Mouse (Mus musculus) C2C12 (cell line): Measurements from ENCODE around the gene Acsl4. TPM values are rescaled to one million over a fixed set of nuclear protein-coding genes. Genes with fewer than 3 reads are reported as not detected.

Experiments used
- H3K27me3 ChIP-seq: one replicate; pipeline ENCODE4 v1.6.1; 2011; ENCODE audit not compliant: control insufficient read depth, insufficient read depth, insufficient read length
- H3K36me3 ChIP-seq: one replicate; pipeline ENCODE4 v1.6.1; 2011; ENCODE audit not compliant: control insufficient read depth, insufficient read depth
- H3K4me3 ChIP-seq: one replicate; pipeline ENCODE4 v1.5.1; 2011; ENCODE audit warnings: mild to moderate bottlenecking, control low read depth; ENCODE audit not compliant: poor library complexity, insufficient read depth, severe bottlenecking
- H3K79me2 ChIP-seq: one replicate; pipeline ENCODE4 v1.6.1; 2011; ENCODE audit not compliant: control insufficient read depth, insufficient read depth
- H3K79me3 ChIP-seq: one replicate; pipeline ENCODE4 v1.6.1; 2011; ENCODE audit warnings: low read depth, control low read depth
- H3ac ChIP-seq: one replicate; pipeline ENCODE3; 2011; ENCODE audit warnings: low read depth; ENCODE audit not compliant: control insufficient read depth, insufficient read length
- CEBPB ChIP-seq: IDR thresholded peaks from one replicate; pipeline ENCODE4 v1.6.1; 2011; ENCODE audit warnings: low read depth, mild to moderate bottlenecking, control low read depth, moderate library complexity
- CTCF ChIP-seq: IDR thresholded peaks from one replicate; pipeline ENCODE4 v1.5.1; 2011; ENCODE audit not compliant: control insufficient read depth, insufficient read depth, insufficient read length
- FOSL1 ChIP-seq: IDR thresholded peaks from one replicate; pipeline ENCODE4 v1.8.0; 2011; ENCODE audit warnings: mild to moderate bottlenecking, low read length; ENCODE audit not compliant: poor library complexity, insufficient read depth, severe bottlenecking
- MAX ChIP-seq: IDR thresholded peaks from one replicate; pipeline ENCODE4 v1.6.1; 2011; ENCODE audit warnings: mild to moderate bottlenecking, control low read depth
- MYOD1 ChIP-seq: IDR thresholded peaks from one replicate; pipeline ENCODE4 v1.6.1; 2011; ENCODE audit warnings: low read depth; ENCODE audit not compliant: control insufficient read depth, insufficient read length
- MYOG ChIP-seq: IDR thresholded peaks from one replicate; pipeline ENCODE4 v1.6.1; 2011; ENCODE audit not compliant: control insufficient read depth, insufficient read length; ENCODE audit errors: extremely low read depth
- USF1 ChIP-seq: IDR thresholded peaks from one replicate; pipeline ENCODE4 v1.6.1; 2011; ENCODE audit warnings: low read depth, mild to moderate bottlenecking, control low read depth, moderate library complexity
- long read RNA-seq, 2 experiments: library from polyadenylated mRNA; unstranded; transcript quantifications; one replicate each; pipeline ENCODE4 v2.0.0; 2019 to 2020
- polyA plus RNA-seq: library from polyadenylated mRNA; unstranded; fragments of >200 nt; fragmentation: generic; extraction: Trizol; gene quantifications from one replicate; pipeline ENCODE4 v1.2.1, GENCODE M21; 2012; ENCODE audit warnings: missing spikeins

Gene Acsl4
- 10.1 TPM for polyA plus RNA-seq
- long read RNA-seq, experiment 1, full-length matches to known transcripts = 11 of 63 reads
- long read RNA-seq, experiment 1, partial matches to known transcripts = 2 of 63 reads
- long read RNA-seq, experiment 1, other reads (novel, unspliced or antisense) = 50 of 63 reads
- long read RNA-seq, experiment 2, full-length matches to known transcripts = 148 of 172 reads
- long read RNA-seq, experiment 2, partial matches to known transcripts = 10 of 172 reads
- long read RNA-seq, experiment 2, other reads (novel, unspliced or antisense) = 14 of 172 reads

GRCm38 (mm10) chrX:142390247-142390908, at the start of gene Acsl4:
Gene Acsl4, minus strand, starts transcription at chrX:142390535.
- no peaks in the 10 kb centered on the region for H3K27me3 ChIP-seq
- peak within 1 kb of the TSS; percentile 49 for H3K4me3 ChIP-seq
- peak within 1 kb of the TSS; percentile 93 for H3ac ChIP-seq
- H3K36me3 ChIP-seq = no peaks in the 10 kb centered on the region
- H3K79me2 ChIP-seq = peaks cover 47% of the 10 kb centered on the region
- peaks cover 37% of the 10 kb centered on the region for H3K79me3 ChIP-seq
- TF ChIP-seq USF1 (no peak), MYOD1 (peak; percentile 61)

- Histone ChIP-seq H3K79me2 (no peaks in the 10 kb centered on the region), H3K27me3 (no peaks in the 10 kb centered on the region), H3ac (no peak overlapping the region), H3K79me3 (no peaks in the 10 kb centered on the region), H3K4me3 (no peak overlapping the region), H3K36me3 (no peaks in the 10 kb centered on the region)
- TF ChIP-seq FOSL1 = no peak
- no peak for TF ChIP-seq MYOD1
- no peak for TF ChIP-seq CEBPB
- TF ChIP-seq MYOG = no peak
- no peak for TF ChIP-seq USF1
- TF ChIP-seq CTCF = no peak
- TF ChIP-seq MAX = no peak
Measured at GRCm38 (mm10) chrX:142437971-142438504, 47.7 kb upstream of the Acsl4 start.

- Histone ChIP-seq H3K79me2 (no peaks in the 10 kb centered on the region), H3K27me3 (no peaks in the 10 kb centered on the region)
Measured at GRCm38 (mm10) chrX:142432846-142433245, 42.5 kb upstream of the Acsl4 start.

GRCm38 (mm10) chrX:142427111-142427510, 36.8 kb upstream of the Acsl4 start:
- no peak for TF ChIP-seq MYOD1
- no peak for TF ChIP-seq FOSL1
- TF ChIP-seq MAX = no peak
- no peak for TF ChIP-seq MYOG
- no peak for TF ChIP-seq CTCF
- TF ChIP-seq CEBPB = no peak
- no peak for TF ChIP-seq USF1
- Histone ChIP-seq H3K36me3 (no peaks in the 10 kb centered on the region), H3K79me2 (no peaks in the 10 kb centered on the region), H3ac (no peak overlapping the region), H3K4me3 (no peak overlapping the region), H3K79me3 (no peaks in the 10 kb centered on the region), H3K27me3 (no peaks in the 10 kb centered on the region)

More at GRCm38 (mm10) chrX:142432846-142433245, 42.5 kb upstream of the Acsl4 start:
- no peaks in the 10 kb centered on the region for H3K36me3 ChIP-seq
- TF ChIP-seq CTCF = no peak
- TF ChIP-seq MYOG = no peak
- no peak for TF ChIP-seq CEBPB
- TF ChIP-seq MAX = no peak
- TF ChIP-seq USF1 = no peak
- no peak for TF ChIP-seq FOSL1
- no peak for TF ChIP-seq MYOD1
- H3K79me3 ChIP-seq = no peaks in the 10 kb centered on the region
- H3K4me3 ChIP-seq = no peak overlapping the region
- H3ac ChIP-seq = no peak overlapping the region

- Histone ChIP-seq H3K4me3 (no peak overlapping the region), H3K79me2 (no peaks in the 10 kb centered on the region), H3K27me3 (no peaks in the 10 kb centered on the region), H3K79me3 (no peaks in the 10 kb centered on the region), H3K36me3 (no peaks in the 10 kb centered on the region), H3ac (no peak overlapping the region)
- TF ChIP-seq CEBPB (no peak), MYOD1 (no peak), USF1 (no peak), FOSL1 (no peak), CTCF (no peak), MAX (no peak), MYOG (no peak)
Measured at GRCm38 (mm10) chrX:142426628-142427027, 36.3 kb upstream of the Acsl4 start.
